Mouse (Mus musculus) lung, postnatal 25 days (tissue): Measurements from ENCODE around the gene Cyp4f16.
"Not testable (repeated sequence)": the region's sequence is repeated elsewhere in the genome, so short reads cannot be mapped to it uniquely, and the experiment has no call there.

ENCODE experiments used
- DNase-seq: peaks from one replicate; pipeline ENCODE4 v3.0.0; 2022; ENCODE audit warnings: low spot score

The Cyp4f16 gene

DNA sequence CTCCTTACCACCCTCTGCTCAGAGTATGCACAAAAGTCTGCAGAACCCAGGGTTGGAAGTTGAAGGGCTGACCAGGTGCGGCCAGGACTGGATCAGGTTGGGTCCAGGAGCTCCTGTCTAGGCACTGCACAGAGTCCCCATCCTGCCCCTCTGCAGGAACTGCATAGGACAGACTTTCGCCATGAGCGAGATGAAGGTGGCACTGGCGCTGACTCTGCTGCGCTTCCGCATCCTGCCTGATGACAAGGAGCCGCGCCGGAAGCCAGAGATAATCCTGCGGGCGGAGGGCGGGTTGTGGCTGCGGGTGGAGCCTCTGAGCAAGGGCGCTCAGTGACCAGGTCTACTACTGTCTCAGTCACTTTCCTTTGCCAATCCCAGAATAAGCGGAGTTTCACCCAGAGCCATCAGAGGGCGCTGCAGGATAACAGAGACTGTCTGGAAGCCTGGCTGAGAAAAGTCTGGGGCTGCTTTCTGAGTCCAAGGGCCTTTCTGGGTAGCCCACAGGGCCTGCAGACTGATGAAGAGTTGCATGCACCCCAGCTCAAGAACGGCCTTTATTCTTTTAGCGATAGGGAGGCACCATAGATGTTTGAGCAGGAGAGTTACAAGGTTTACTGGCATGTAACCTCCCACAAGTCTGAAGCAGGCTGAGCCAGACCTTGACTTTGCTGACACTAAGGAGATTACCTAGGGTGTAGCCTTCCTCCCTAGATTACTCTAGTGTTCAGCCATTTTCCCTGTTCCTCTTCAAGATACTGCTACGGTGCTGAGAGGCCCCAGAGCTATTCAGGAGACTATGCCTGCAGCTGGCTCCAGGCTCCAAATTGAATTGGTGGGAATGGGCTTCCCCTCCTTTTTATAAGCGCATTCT, 14.8 kb downstream of the Cyp4f16 start:
- peak; percentile 63 for DNase-seq

DNA sequence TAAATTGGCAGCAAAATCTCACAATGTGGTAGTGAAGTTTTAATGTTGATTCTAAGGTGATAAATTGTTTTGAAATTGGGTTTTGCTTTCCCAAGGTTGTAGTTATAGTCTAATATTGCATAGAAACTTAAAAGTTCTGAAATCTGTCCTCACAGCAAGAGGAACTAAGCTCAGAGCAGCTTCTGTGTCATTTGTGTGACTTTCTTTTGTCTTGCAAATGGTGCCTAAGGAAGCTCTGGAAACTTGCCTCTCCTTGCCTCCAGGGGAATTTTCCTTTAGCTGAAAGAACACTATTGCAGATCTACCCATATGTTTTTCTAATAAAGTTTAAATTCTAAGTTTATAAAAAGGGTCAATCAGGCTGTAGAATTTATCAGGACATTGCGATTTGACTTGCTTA, 16.7 kb downstream of the Cyp4f16 start:
- not testable (repeated sequence) for DNase-seq

DNA sequence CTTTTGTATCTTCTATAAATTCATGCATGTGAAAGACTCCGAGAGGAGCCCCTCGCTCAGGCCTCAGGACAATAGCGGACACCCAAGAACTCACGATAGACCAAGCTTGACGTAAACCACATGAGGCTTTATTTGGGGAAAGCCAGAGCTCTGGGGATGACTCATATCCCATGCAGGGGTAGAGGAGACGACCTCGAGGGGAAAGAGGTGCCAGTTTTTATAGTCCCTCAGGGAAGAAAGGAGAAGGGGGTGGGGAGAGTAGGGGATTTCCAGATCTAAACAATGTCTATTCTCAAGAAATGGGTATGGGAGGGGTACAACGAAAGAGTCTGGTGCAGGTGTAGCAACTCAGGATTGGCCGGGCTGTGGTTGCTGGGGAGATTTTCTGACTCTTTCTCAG, 18.0 kb downstream of the Cyp4f16 start:
- DNase-seq = not testable (repeated sequence)

DNA sequence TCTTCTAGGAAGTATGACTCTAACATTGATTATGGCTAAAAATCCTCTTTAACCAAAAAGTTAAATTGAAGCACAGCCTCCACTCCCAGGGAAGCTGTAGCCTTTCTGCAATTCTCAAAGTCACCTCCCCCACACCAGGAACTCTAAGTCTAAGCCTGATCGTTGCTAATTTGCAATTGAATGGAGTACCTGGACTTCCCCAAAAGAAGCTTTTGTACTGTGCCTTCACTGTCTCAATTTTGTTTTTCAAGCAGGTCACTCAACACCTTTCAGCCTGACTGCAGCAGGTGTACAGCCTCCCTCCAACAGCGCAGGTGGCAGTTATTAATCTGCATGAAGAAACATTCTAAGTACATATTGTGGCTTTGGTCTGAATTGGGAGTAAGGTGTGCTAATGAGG, 26.9 kb downstream of the Cyp4f16 start:
- not testable (repeated sequence) for DNase-seq

DNA sequence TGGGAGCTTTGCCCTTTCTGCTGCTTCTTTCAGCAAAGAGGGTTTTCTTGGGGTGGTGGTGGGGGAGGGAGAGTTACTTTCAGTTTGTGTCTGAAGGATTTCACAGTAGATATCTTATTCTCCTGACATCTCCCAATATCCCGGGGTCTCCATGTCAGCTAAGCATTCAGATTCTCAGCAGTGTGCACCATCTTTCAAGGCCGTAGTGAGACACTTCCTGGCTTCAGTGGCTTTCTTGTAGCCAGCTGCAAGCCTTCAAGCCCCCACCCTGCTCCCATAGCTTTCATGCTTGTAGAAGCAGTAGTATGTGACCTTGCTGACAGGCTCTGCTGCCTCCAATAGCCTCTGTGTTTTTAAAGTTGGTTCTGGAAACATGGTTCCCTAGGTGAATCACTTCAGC, 36.9 kb downstream of the Cyp4f16 start:
- DNase-seq = not testable (repeated sequence)

DNA sequence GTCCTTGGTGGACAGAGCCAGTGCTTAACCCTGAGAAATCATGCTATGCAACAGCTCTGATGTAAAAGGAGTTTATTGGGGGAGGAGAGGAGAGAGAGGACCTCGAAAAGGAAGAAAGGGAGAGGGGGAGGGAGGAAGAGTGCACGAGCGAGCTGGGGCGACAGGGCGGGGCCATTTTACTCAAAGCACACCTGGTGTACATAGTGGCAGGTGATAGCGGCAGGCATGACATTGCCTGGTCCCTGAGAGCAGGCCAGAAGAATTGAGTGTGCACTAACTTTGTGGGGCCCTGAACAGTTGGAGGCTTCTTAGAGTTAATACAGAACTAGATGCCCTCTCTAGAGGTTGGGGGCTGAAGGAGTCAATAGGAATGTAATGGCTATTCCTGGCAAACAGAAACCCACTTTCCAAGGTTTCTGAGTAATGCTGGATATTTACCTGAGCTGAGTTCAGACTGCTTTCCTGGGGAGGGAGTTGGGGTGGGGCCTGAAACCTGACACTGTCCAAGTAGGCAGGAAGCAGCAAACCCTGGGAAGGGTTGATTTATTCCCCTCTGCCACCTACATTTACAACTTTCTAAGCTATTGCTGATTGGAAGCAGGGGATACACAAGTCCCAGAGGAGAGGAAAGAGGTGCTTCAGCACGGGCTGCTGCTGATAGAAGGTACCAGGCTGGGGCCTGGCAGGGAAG, 41.3 kb downstream of the Cyp4f16 start:
- DNase-seq = no peak

DNA sequence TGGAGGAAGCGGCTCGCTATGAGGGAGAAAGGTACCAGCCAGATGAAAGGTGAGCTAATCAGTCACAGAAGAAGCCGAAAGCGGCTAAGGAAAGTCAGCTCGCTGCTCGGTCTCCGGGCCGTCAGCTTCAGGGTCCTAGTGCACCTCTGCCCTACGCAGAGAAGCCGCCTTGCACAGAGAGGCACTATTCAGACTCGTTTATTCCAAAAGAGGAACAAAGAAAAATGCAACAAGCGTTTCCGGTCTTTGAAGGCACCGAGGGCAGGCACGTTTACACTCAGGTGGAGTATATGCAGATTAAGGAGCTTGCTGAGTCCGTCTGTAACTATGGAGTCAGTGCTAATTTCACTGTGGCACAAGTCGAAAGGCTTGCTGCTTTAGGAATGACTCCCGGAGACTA, 60.1 kb downstream of the Cyp4f16 start:
- no peak for DNase-seq
